Mouse (Mus musculus) neural tube, embryonic 13.5 days (tissue): Measurements from ENCODE around the gene Ints7. TPM values are rescaled to one million over a fixed set of nuclear protein-coding genes. Genes with fewer than 3 reads are reported as not detected.

Experiments used
- ATAC-seq: fragments of 200-750 bp; cut with Nextera tagmentation; 2 replicates; pipeline ENCODE4 v1.8.0; 2017; ENCODE audit warnings: low read depth, mild to moderate bottlenecking, moderate TSS enrichment, moderate library complexity
- H3K27ac ChIP-seq: fragments of 300-500 bp; sonication (generic); replicated peaks from 2 replicates; pipeline ENCODE4 v1.5.1; 2015; ENCODE audit warnings: moderate library complexity, mild to moderate bottlenecking, inconsistent platforms
- H3K27me3 ChIP-seq: fragments of 300-500 bp; sonication (generic); 2 replicates; pipeline ENCODE4 v1.6.1; 2015; ENCODE audit warnings: mild to moderate bottlenecking, inconsistent platforms
- H3K36me3 ChIP-seq: fragments of 300-500 bp; sonication (generic); 2 replicates; pipeline ENCODE4 v1.6.1; 2015; ENCODE audit warnings: mild to moderate bottlenecking, inconsistent platforms
- H3K4me1 ChIP-seq: fragments of 300-500 bp; sonication (generic); replicated peaks from 2 replicates; pipeline ENCODE4 v1.6.1; 2015; ENCODE audit warnings: inconsistent platforms
- H3K4me2 ChIP-seq: fragments of 300-500 bp; sonication (generic); 2 replicates; pipeline ENCODE4 v1.6.1; 2015; ENCODE audit warnings: inconsistent platforms, mild to moderate bottlenecking, moderate library complexity
- H3K4me3 ChIP-seq: fragments of 300-500 bp; sonication (generic); 2 replicates; pipeline ENCODE4 v1.5.1; 2015; ENCODE audit warnings: mild to moderate bottlenecking, inconsistent platforms
- H3K9ac ChIP-seq: fragments of 300-500 bp; sonication (generic); 2 replicates; pipeline ENCODE4 v1.6.1; 2015; ENCODE audit warnings: moderate library complexity, mild to moderate bottlenecking, inconsistent platforms
- H3K9me3 ChIP-seq: fragments of 300-500 bp; sonication (generic); 2 replicates; pipeline ENCODE4 v1.6.1; 2016; ENCODE audit warnings: inconsistent platforms
- WGBS: fragments of 180-500 bp; shearing (Covaris S2); methylation state at CpG from one replicate; pipeline ENCODE4 v1.1.7; 2015; 5-methylcytosine and 5-hydroxymethylcytosine counted together
- polyA plus RNA-seq: library from polyadenylated mRNA; unstranded; fragments of >200 nt; fragmentation: Nextera tagmentation; extraction: Ambion mirVana; gene quantifications from 2 replicates; pipeline ENCODE4 v1.2.1, GENCODE M21; 2015

Ints7 gene
- polyA plus RNA-seq, 1 experiment from 2014 or later, result 38.9 TPM

DNA sequence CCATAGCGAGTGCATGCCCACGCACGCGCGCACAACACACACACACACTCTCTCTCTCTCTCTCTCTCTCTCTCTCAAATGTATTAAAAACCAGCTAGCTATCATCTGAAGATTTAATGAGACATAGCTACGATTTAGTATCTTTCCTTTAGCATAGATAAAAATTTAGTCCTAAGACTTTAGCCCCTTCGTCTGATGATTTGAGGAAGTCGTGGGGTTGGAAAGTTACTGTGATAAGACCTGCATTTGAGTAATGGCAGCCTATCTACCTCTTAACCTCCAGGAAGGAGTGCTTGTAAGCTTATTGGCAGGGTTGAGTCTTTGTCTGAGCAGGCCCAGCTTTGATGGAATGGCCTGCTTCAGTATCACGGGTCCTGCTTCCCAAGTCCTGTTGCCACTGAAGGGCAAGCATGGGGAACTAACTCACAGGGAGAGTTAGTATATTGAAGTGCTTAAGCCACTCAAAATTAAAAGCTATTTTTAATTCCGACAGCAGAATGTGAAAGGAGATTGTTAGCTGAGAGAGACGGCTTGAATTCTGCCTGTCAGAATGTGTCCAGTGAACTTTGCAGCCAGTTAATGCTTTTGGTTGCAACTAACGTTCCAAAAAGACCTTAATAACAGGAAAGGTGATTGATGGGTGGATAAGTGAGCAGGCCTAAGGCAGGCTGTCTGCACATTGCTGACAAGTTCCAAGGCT, 42.8 kb downstream of the Ints7 start:
- ATAC-seq, result no peak
- H3K4me3 ChIP-seq, result no peak overlapping the region
- H3K27me3 ChIP-seq, result no peaks in the 10 kb centered on the region
- no peaks in the 10 kb centered on the region for H3K4me1 ChIP-seq
- H3K9ac ChIP-seq, result no peak overlapping the region
- 93% methylated on average over 12 of the region's 12 CpGs for WGBS
- no peaks in the 10 kb centered on the region for H3K9me3 ChIP-seq
- H3K4me2 ChIP-seq, result no peak overlapping the region
- peaks cover 95% of the 10 kb centered on the region for H3K36me3 ChIP-seq
- no peak overlapping the region for H3K27ac ChIP-seq

DNA sequence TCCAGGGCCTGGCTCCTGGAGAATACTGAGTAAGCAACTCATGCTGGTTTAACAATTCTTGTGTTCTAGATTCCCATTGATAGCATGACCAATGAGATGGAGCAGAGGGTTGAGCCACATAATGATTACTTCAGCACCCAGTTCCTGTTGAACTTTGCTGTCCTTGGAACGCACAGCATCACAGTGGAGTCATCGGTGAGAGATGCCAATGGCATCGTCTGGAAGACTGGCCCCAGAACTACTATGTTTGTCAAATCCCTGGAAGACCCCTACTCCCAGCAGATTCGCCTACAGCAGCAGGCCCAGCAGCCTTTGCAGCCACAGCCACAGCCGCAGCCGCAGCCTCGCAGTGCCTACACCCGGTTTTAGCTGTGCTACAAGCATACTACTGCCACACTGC, 45.7 kb downstream of the Ints7 start:
- no peak overlapping the region for H3K4me2 ChIP-seq
- no peaks in the 10 kb centered on the region for H3K27me3 ChIP-seq
- peaks cover 73% of the 10 kb centered on the region for H3K36me3 ChIP-seq
- H3K9ac ChIP-seq, result no peak overlapping the region
- H3K27ac ChIP-seq, result no peak overlapping the region
- H3K4me3 ChIP-seq, result no peak overlapping the region
- no peaks in the 10 kb centered on the region for H3K9me3 ChIP-seq
- peaks cover 7% of the 10 kb centered on the region for H3K4me1 ChIP-seq
- ATAC-seq, result no peak
- 95% methylated on average over 8 of the region's 8 CpGs for WGBS

DNA sequence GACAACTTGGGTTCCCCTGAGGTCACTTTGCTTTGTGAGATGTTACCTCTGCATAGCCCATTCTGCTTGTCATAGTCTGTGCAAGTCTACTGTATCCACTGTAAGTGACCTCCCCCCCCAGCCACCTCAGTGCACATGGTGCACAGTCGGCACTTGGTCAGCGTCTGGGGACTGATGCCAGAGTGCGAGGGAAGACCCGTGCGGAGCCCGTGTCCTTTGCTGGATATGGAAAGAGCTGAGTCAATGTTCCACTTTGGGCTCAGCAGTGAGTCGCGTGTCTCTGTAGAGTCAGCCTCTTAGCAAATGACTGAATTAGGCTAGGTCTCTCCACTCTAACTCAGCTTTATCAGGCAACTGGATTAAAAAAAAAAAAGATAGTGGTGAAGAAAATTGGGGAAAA, 47.4 kb downstream of the Ints7 start:
- Histone ChIP-seq H3K27ac (no peak overlapping the region), H3K9me3 (no peaks in the 10 kb centered on the region), H3K36me3 (peaks cover 56% of the 10 kb centered on the region), H3K9ac (no peak overlapping the region), H3K4me1 (peaks cover 7% of the 10 kb centered on the region), H3K4me3 (no peak overlapping the region), H3K27me3 (no peaks in the 10 kb centered on the region), H3K4me2 (no peak overlapping the region)
- 95% methylated on average over 8 of the region's 8 CpGs for WGBS
- ATAC-seq, result no peak

DNA sequence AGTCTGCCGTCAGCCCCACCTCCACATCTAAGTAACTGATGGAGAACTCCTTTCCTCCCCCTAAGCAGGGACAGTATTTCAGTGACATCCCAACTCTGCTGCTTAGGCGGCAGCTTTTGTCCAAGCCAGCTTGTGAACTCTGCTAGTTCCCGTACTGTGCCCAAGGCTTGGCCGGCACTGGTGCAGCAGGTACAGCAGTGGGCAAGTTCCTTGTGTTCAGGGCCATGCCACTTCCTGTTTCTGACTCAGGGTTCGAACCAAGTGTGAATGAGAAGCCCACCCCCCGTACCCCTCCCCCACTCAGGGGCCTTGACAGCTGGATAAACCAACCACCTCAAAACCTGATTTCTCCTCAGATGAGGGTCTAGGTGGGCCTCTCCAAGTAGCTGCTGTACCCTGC, 49.1 kb downstream of the Ints7 start:
- no peak overlapping the region for H3K4me2 ChIP-seq
- WGBS, result 80% methylated on average over 6 of the region's 6 CpGs
- no peak for ATAC-seq

DNA sequence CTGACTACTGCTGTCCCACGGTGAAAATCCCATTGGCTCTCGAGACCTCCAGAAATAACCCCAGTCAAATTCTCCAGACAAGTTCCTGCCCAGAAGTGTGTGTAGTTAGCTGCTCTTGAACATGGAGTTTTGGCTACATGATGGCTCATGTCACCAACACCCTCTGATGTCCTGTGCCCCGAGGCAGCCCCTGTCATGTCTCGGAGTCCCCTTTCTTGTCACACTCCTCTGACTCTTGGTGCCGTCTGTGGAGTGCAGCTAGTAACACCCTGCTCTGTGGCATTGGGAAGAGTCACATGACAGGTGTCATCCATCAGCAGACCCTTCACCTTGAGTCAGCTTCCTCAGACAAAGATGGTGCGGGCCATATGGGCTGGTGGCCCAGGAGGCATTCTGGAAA, 49.6 kb downstream of the Ints7 start:
- Histone ChIP-seq H3K27me3 (no peaks in the 10 kb centered on the region), H3K4me3 (no peak overlapping the region), H3K4me1 (peaks cover 15% of the 10 kb centered on the region), H3K9me3 (no peaks in the 10 kb centered on the region), H3K27ac (no peak overlapping the region), H3K9ac (no peak overlapping the region), H3K4me2 (no peak overlapping the region), H3K36me3 (peaks cover 35% of the 10 kb centered on the region)
- WGBS, result 70% methylated on average over 6 of the region's 6 CpGs
- ATAC-seq, result 0 out of 2 replicates have a peak, but pooled peaks have one; percentile 11

More for the DNA sequence above, 49.1 kb downstream of the Ints7 start:
- Histone ChIP-seq H3K36me3 (peaks cover 40% of the 10 kb centered on the region), H3K9me3 (no peaks in the 10 kb centered on the region), H3K27me3 (no peaks in the 10 kb centered on the region), H3K27ac (no peak overlapping the region), H3K9ac (no peak overlapping the region), H3K4me3 (no peak overlapping the region), H3K4me1 (peaks cover 12% of the 10 kb centered on the region)

DNA sequence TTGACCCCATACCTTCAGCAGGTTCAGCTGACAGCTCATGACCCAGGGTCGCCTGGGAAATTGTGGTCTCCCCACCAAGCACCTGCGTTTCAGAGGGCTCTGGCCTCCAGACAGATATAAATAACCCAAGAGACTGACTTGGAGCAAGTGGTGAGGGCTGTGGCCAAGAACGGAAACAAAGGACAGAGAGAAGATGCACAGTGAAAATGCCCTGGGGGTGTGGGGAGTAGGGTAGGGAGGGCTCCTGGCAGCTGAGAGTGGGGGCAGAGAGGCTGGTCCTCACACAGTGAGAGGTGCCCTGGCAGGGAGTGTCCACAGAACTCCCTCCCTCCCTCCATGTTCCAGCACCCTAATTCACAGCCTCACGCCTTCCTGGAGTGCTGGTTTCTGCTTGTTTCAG, 50.2 kb downstream of the Ints7 start:
- no peak overlapping the region for H3K9ac ChIP-seq
- no peak overlapping the region for H3K4me2 ChIP-seq
- H3K4me3 ChIP-seq, result no peak overlapping the region
- 0 out of 2 replicates have a peak, but pooled peaks have one; percentile 27 for ATAC-seq
- H3K4me1 ChIP-seq, result peaks cover 15% of the 10 kb centered on the region
- no peaks in the 10 kb centered on the region for H3K27me3 ChIP-seq
- H3K9me3 ChIP-seq, result no peaks in the 10 kb centered on the region
- peaks cover 29% of the 10 kb centered on the region for H3K36me3 ChIP-seq
- WGBS, result 40% methylated on average over 4 of the region's 4 CpGs
- no peak overlapping the region for H3K27ac ChIP-seq

DNA sequence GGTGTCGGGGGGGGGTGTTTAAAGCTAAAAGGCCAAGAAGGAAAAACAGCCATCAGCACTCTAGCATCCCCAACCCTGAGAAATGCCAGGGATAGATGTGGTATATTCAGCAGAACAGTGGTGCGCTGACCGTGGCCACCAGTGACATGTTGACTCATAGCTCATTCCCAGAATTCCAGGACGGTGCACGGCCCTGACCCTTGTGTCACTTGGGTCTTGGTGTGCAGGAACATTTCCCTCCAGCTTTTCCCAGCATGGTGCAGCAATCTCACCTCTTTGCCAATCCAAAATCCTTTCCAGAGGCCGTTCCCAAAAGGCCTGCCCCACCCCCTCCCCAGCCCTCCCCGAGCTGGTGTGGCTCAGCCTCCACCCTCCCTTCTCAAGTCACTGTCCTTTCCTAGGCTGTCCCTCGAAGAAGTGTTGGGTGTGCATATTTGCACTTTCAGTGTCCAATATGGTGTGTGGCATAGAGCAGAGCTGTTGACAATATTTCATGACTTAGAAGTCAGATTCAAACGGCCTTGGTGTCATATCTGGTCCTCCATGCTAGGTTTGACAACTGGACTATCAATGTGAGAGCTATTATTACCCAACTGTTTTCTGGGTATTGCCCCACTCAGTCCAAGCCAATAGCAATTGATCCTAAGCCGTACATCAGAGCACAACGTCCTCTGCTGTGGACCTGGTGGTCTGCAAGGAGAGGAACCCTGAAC, 53.2 kb downstream of the Ints7 start:
- ATAC-seq, result no peak
- Histone ChIP-seq H3K27me3 (no peaks in the 10 kb centered on the region), H3K9ac (no peak overlapping the region), H3K36me3 (0 out of 2 replicates have a peak, but pooled peaks cover 5% of the 10 kb centered on the region), H3K4me2 (no peak overlapping the region), H3K4me3 (no peak overlapping the region), H3K9me3 (no peaks in the 10 kb centered on the region), H3K27ac (no peak overlapping the region), H3K4me1 (peaks cover 15% of the 10 kb centered on the region)
- 44% methylated on average over 11 of the region's 11 CpGs for WGBS

DNA sequence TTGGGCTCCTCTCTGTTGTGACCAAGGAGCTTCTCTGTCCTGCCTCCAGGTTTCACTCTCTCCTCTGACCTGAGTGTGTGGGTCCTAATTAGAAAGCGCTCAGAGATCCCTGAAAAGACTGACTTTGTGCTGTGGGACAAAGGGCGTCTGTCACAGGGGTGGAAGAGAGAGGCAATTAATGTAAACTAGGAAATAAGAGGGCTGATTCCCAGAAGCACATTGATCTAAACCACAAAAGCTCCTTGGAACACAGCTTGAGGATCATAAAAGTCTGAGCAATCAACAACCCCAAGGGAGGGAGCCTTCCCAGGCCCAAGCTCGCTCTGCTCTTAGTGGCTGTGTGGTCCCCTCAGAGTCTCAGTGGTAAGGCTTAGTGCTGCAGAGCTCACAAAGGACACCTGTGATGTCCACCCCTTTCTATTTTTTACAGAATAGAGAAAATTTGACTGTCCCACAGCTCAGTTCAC, 53.8 kb downstream of the Ints7 start:
- peaks cover 15% of the 10 kb centered on the region for H3K4me1 ChIP-seq
- H3K36me3 ChIP-seq, result no peaks in the 10 kb centered on the region
- no peak for ATAC-seq
- H3K9me3 ChIP-seq, result no peaks in the 10 kb centered on the region
- H3K27me3 ChIP-seq, result no peaks in the 10 kb centered on the region
- 13% methylated on average over 3 of the region's 3 CpGs for WGBS
- no peak overlapping the region for H3K27ac ChIP-seq
- H3K9ac ChIP-seq, result no peak overlapping the region
- H3K4me2 ChIP-seq, result no peak overlapping the region
- no peak overlapping the region for H3K4me3 ChIP-seq

DNA sequence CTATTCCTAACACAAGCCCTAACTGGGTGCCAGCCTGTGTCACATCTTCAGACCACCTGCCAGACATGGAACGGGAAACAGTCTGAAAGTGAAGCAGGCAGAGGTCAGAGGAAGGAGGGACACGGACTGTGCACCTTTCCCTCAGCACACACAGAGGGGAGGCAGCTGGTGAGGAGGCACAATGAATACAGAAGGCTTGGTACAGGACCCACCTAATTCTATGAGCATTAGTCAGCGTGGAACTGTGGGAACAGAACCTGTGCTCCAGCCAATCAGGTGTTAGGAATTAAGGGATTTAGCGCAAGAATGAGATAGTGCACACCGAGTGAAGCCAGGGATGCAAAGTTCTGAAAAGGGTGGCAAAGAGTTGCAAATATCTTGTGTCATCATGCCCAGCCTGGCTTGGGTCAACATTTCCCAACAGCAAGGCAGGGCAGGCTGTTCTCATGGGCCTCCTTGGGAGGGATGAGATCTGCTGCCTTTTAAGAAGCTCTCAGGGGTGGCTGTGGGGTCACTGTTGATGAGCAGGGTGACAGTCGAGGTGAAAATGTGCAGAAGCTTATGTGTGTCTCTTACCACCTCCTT, 57.2 kb downstream of the Ints7 start:
- H3K4me2 ChIP-seq, result no peak overlapping the region
- no peak overlapping the region for H3K9ac ChIP-seq
- no peaks in the 10 kb centered on the region for H3K9me3 ChIP-seq
- H3K4me3 ChIP-seq, result no peak overlapping the region
- no peak for ATAC-seq
- no peaks in the 10 kb centered on the region for H3K27me3 ChIP-seq
- WGBS, result 85% methylated on average over 6 of the region's 6 CpGs
- no peak overlapping the region for H3K27ac ChIP-seq
- H3K4me1 ChIP-seq, result peaks cover 8% of the 10 kb centered on the region
- no peaks in the 10 kb centered on the region for H3K36me3 ChIP-seq

DNA sequence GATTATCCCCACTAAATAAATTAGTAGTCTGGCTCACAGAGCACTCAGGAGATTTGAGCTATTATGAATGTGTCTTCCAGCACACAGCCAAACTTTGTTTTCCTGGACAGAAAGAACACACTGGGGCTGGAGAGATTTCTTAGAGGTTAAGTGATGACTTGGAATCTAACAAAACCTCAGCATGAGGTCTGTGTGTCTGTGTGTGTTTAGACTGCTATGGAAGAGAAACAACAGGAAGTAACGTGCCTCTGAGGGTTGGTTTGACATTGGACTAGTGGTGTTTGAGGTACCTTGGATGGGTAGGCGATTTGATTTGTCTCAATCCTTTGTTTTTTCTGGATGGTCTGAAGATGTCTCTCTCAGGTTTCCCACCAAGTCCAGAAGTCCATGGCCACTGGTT, 58.7 kb downstream of the Ints7 start:
- no peak overlapping the region for H3K4me3 ChIP-seq
- WGBS, result 71% methylated on average over 2 of the region's 2 CpGs

DNA sequence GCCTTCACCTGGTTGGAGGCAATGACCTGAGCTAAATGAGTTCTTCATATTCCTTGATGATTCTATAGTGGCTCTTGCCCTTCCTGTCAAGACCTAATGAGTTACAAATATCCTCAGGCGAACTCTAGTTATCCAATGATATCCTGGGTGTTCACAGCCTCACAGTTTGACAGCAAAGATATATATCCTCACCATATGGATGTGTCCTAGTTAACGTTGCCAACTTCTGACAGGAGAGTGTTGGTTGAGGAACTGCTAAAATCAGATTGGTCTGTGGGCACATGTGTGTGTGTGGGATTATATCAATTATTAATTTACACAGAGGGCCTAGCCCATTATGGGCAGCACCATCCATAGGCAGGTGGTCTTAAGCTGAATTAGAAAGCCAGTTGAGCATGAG, 63.0 kb downstream of the Ints7 start:
- Histone ChIP-seq H3K27ac (no peak overlapping the region), H3K4me3 (no peak overlapping the region), H3K4me1 (peaks cover 5% of the 10 kb centered on the region; the same call in 1 of the 2 replicates), H3K9ac (no peak overlapping the region), H3K36me3 (no peaks in the 10 kb centered on the region), H3K4me2 (no peak overlapping the region), H3K9me3 (no peaks in the 10 kb centered on the region), H3K27me3 (peaks cover 4% of the 10 kb centered on the region)
- no peak for ATAC-seq
- WGBS, result 84% methylated on average over 2 of the region's 2 CpGs

More for the DNA sequence above, 58.7 kb downstream of the Ints7 start:
- Histone ChIP-seq H3K27me3 (no peaks in the 10 kb centered on the region), H3K36me3 (no peaks in the 10 kb centered on the region), H3K9me3 (no peaks in the 10 kb centered on the region), H3K4me2 (no peak overlapping the region), H3K27ac (no peak overlapping the region), H3K9ac (no peak overlapping the region), H3K4me1 (peaks cover 6% of the 10 kb centered on the region)
- ATAC-seq, result no peak

DNA sequence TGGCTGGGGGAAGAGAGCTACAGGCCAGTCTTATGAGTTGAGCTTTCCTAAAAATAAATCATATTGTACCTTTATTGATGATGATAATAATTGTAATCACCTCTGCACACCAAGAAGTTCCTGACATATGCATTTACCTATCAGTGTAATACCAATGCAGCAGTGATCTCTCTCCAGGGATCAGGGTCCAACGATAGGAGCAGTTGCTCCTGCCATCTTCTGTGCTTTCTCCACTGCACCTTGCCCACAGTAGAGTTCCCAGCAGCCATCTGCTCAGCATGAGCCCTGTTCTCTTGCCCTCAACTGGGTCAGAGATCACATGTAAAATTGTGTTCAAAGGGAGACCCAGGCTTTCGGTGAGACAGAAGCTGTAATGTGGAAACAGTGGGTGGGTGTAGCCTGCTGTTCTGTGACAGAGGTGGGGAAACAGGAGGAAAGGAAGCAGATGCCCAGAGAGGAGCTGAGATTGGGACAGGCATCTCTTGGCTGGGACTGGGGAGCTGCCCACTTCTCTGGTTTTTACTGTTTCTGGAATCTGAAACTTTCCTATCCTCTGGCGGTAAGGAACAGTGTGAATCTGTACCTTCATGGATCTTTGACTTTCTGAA, 63.9 kb downstream of the Ints7 start:
- no peak overlapping the region for H3K4me2 ChIP-seq

More for the DNA sequence above, 63.9 kb downstream of the Ints7 start:
- Histone ChIP-seq H3K9me3 (no peaks in the 10 kb centered on the region), H3K4me3 (no peak overlapping the region), H3K36me3 (no peaks in the 10 kb centered on the region), H3K4me1 (peaks cover 10% of the 10 kb centered on the region), H3K27me3 (peaks cover 4% of the 10 kb centered on the region), H3K9ac (no peak overlapping the region), H3K27ac (no peak overlapping the region)
- no peak for ATAC-seq
- 73% methylated on average over 3 of the region's 3 CpGs for WGBS
